Mouse (Mus musculus): ENCODE data around the gene Katnb1.

DNA sequence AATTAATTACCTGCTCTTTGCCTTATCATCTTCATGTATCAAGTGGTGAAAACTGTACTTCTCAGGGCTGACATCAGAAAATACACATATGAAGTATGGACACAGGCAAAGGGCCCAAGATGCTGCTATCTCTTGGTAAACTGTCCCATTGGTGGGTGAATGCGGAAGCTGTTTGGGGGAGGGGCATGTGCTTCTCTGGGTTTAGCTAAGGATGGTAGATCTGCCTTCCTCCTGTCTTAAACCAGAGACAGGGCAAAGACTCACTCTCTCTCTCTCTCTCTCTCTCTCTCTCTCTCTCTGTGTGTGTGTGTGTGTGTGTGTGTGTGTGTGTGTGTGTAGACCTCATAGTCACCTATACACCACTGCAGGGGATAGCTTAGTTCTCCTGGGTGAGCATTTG lies 60.0 kb downstream of the Katnb1 start:
- TF ChIP-seq CTCF (IDR thresholded peaks at IDR 0.05; ENCODE audit: low read depth) (no peak), EP300 (IDR thresholded peaks at IDR 0.05; ENCODE audit: low read depth) (no peak)

All from liver, postnatal 0 days (tissue).